Mouse (Mus musculus) testis, adult 2 months (tissue): ENCODE data around the gene Gfy.

Source experiments
- CTCF ChIP-seq: fragments of 200-500 bp; IDR thresholded peaks from 2 replicates; pipeline ENCODE4 v1.5.1; 2012; ENCODE audit warnings: low read depth, mild to moderate bottlenecking, inconsistent platforms, low read length, moderate library complexity; ENCODE audit not compliant: control insufficient read depth, insufficient read depth, insufficient replicate concordance
- POLR2A ChIP-seq: fragments of 200-500 bp; IDR thresholded peaks from 2 replicates; pipeline ENCODE4 v1.6.1; 2012; ENCODE audit warnings: low read depth, mild to moderate bottlenecking, inconsistent platforms, low read length, moderate library complexity; ENCODE audit not compliant: control insufficient read depth

DNA sequence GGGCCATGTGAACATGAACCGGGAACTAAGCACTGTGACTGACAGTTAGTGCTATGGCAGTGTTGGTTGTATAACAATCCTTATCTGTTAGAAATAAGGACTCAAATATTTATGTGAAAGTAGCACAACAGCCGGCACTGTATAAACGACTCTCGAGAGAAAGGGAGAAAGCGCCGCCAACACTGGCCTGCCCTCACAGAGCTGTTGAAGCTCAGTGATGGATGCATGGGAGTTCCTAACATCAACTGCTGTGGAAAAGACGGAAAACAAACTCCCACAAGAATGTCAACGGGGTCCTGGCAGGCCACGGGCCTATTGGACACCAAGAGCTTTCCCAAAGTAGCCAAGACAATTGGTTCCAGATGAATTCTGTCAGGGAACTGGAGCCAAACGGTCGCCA lies 28.1 kb downstream of the Gfy start:
- no peak for TF ChIP-seq POLR2A
- no peak for TF ChIP-seq CTCF
